Mouse (Mus musculus) heart, embryonic 10.5 days (tissue): ENCODE results near the gene Ugcg. TPM values are rescaled to one million over a fixed set of nuclear protein-coding genes. Genes with fewer than 3 reads are reported as not detected.

Experiments
- DNase-seq: peaks from one replicate; pipeline ENCODE4 v3.0.0-alpha.2; 2017; ENCODE audit warnings: low spot score
- H3K27ac ChIP-seq: fragments of 300-500 bp; sonication (generic); 2 replicates; pipeline ENCODE4 v1.5.1; 2016; ENCODE audit warnings: mild to moderate bottlenecking
- H3K27me3 ChIP-seq: fragments of 300-500 bp; sonication (generic); 2 replicates; pipeline ENCODE4 v1.6.1; 2016; ENCODE audit warnings: mild to moderate bottlenecking; ENCODE audit not compliant: poor library complexity, insufficient read depth, severe bottlenecking
- H3K36me3 ChIP-seq: fragments of 300-500 bp; sonication (generic); 2 replicates; pipeline ENCODE4 v1.6.1; 2016; ENCODE audit warnings: mild to moderate bottlenecking, moderate library complexity
- H3K4me1 ChIP-seq: fragments of 300-500 bp; sonication (generic); 2 replicates; pipeline ENCODE4 v1.6.1; 2016; ENCODE audit warnings: mild to moderate bottlenecking
- H3K4me3 ChIP-seq: fragments of 300-500 bp; sonication (generic); 2 replicates; pipeline ENCODE4 v1.5.1; 2016; ENCODE audit warnings: mild to moderate bottlenecking, moderate library complexity
- H3K9me3 ChIP-seq: fragments of 300-500 bp; sonication (generic); 2 replicates; pipeline ENCODE4 v1.6.1; 2016; ENCODE audit warnings: mild to moderate bottlenecking, moderate library complexity
- WGBS: fragments of 180-500 bp; shearing (Covaris S2); methylation state at CpG from one replicate; pipeline ENCODE4 v1.1.7; 2016; 5-methylcytosine and 5-hydroxymethylcytosine counted together
- polyA plus RNA-seq: library from polyadenylated mRNA; unstranded; fragments of >200 nt; fragmentation: Nextera tagmentation; extraction: Ambion mirVana; gene quantifications from 2 replicates; pipeline ENCODE4 v1.2.1, GENCODE M21; 2016

The Ugcg gene
- polyA plus RNA-seq, 1 experiment from 2014 or later: 9.7 TPM

GRCm38 (mm10) chr4:59196346-59197077 is 7.5 kb downstream of the Ugcg start:
- Histone ChIP-seq H3K4me1 (peaks cover 45% of the 10 kb centered on the region), H3K27me3 (no peaks in the 10 kb centered on the region), H3K4me3 (no peak overlapping the region), H3K27ac (peak overlapping the region; percentile 56), H3K9me3 (no peaks in the 10 kb centered on the region), H3K36me3 (no peaks in the 10 kb centered on the region; the same call in 1 of the 2 replicates)
- 27% methylated on average over 12 of the region's 12 CpGs for WGBS
- DNase-seq: no peak

GRCm38 (mm10) chr4:59197078-59197424 is 8.0 kb downstream of the Ugcg start:
- WGBS: 57% methylated on average over 6 of the region's 6 CpGs
- Histone ChIP-seq H3K4me3 (no peak overlapping the region), H3K4me1 (peaks cover 47% of the 10 kb centered on the region), H3K27ac (peak overlapping the region; percentile 56), H3K36me3 (no peaks in the 10 kb centered on the region), H3K9me3 (no peaks in the 10 kb centered on the region), H3K27me3 (no peaks in the 10 kb centered on the region)
- no peak for DNase-seq

DNA sequence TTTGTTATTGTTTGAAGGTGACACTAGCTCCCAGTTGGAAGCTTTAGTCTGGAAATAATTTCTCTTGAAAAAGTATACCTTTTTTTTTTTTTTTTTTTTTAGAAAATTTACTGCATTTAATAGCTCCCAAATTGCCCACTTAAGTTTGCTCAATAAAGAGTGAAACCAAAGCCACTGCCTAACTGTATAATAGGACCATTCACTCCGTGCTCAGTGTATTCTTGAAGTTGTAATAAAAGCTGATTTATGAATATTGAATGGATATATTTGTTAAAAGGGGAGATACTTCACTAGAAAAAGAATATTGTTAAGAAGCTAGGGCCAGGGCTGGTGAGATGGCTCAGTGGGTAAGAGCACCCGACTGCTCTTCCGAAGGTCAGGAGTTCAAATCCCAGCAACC is 8.4 kb downstream of the Ugcg start:
- Histone ChIP-seq H3K9me3 (no peaks in the 10 kb centered on the region), H3K27ac (no peak overlapping the region; the same call in 1 of the 2 replicates), H3K27me3 (no peaks in the 10 kb centered on the region), H3K4me3 (no peak overlapping the region), H3K36me3 (no peaks in the 10 kb centered on the region), H3K4me1 (peaks cover 51% of the 10 kb centered on the region)
- WGBS: 91% methylated on average over 3 of the region's 3 CpGs
- DNase-seq: no peak

DNA sequence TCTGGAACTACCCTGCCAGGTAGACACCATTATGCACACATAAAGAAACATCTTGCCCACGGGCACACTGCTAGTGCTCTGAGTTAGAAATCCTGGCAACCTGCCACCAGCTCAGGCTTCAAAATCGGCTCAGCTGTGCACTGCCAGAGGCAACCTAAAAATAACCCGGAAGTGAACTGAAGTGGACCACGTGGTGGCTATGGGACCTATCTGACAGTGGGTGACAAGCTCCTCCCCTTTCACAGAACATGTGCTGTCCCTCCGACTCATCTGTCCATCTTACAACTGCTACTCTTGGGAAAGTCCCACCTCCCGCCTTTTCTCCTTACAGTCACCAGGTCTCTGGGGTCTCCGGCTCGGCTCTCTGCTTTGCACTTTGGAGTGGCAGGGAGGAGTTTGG is 10.3 kb downstream of the Ugcg start:
- Histone ChIP-seq H3K4me3 (peak overlapping the region; percentile 20; the same call in 1 of the 2 replicates), H3K9me3 (no peaks in the 10 kb centered on the region), H3K4me1 (peaks cover 59% of the 10 kb centered on the region), H3K27me3 (no peaks in the 10 kb centered on the region), H3K36me3 (no peaks in the 10 kb centered on the region), H3K27ac (peak overlapping the region; percentile 70)
- DNase-seq: peak; percentile 91
- 29% methylated on average over 8 of the region's 8 CpGs for WGBS

DNA sequence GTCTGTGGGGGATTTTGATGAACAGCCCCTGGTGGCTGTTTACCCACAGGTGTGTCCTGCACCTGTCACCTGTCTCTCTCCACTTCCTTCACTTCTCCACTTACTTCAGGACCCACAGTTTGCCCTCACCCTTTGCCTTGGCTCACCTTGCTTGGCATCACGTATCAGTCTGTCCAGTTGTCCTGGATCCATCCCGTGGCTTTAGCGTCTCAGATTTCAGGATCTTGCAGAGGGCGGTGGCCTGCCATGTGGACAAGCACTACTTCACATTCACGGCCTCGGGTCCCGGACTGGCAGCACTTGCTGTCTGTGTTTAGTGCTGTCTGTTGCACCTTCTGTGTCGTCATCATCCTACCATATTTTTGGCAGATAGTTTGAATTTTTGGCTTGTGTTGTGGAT is 10.7 kb downstream of the Ugcg start:
- Histone ChIP-seq H3K36me3 (no peaks in the 10 kb centered on the region), H3K9me3 (no peaks in the 10 kb centered on the region), H3K27ac (peak overlapping the region; percentile 70), H3K4me1 (peaks cover 62% of the 10 kb centered on the region), H3K4me3 (peak overlapping the region; percentile 20; the same call in 1 of the 2 replicates), H3K27me3 (no peaks in the 10 kb centered on the region)
- WGBS: 53% methylated on average over 8 of the region's 8 CpGs
- DNase-seq: no peak

GRCm38 (mm10) chr4:59200636-59201035 is 11.6 kb downstream of the Ugcg start:
- Histone ChIP-seq H3K4me3 (no peak overlapping the region), H3K27me3 (no peaks in the 10 kb centered on the region), H3K4me1 (peaks cover 70% of the 10 kb centered on the region), H3K9me3 (no peaks in the 10 kb centered on the region), H3K36me3 (no peaks in the 10 kb centered on the region), H3K27ac (no peak overlapping the region)
- WGBS: 82% methylated on average over 3 of the region's 3 CpGs
- DNase-seq: no peak

DNA sequence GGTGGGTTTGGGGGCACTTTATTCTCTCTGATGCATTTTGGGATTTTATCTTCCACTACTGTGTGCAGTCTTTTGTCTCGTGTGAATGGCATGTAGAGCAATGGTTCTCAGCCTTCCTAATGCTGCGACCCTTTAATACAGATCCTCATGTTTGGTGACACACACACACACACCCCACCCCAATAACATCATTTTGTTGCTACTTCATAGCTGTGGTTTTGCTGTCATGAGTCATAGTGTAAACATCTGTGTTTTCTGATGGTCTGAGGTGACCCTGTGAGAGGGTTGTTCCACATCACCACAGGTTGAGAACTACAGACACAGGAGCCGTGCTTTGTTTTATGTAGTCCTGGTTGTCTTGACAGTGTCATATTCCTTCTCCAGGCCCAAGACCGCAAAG is 15.6 kb downstream of the Ugcg start:
- Histone ChIP-seq H3K27me3 (no peaks in the 10 kb centered on the region), H3K27ac (peak overlapping the region; percentile 17; the same call in 1 of the 2 replicates), H3K36me3 (peaks cover 10% of the 10 kb centered on the region; the same call in 1 of the 2 replicates), H3K4me3 (no peak overlapping the region), H3K9me3 (no peaks in the 10 kb centered on the region), H3K4me1 (peaks cover 66% of the 10 kb centered on the region)
- DNase-seq: peak; percentile 16
- WGBS: 77% methylated on average over 4 of the region's 4 CpGs

- no peaks in the 10 kb centered on the region for H3K9me3 ChIP-seq
- H3K36me3 ChIP-seq: peaks cover 14% of the 10 kb centered on the region; the same call in 1 of the 2 replicates
- WGBS: 52% methylated on average over 2 of the region's 2 CpGs
- no peak overlapping the region for H3K27ac ChIP-seq
- DNase-seq: no peak
- peaks cover 69% of the 10 kb centered on the region for H3K4me1 ChIP-seq
- H3K27me3 ChIP-seq: no peaks in the 10 kb centered on the region
- no peak overlapping the region for H3K4me3 ChIP-seq
These were observed 16.8 kb downstream of the Ugcg start for GRCm38 (mm10) chr4:59205758-59206340.

DNA sequence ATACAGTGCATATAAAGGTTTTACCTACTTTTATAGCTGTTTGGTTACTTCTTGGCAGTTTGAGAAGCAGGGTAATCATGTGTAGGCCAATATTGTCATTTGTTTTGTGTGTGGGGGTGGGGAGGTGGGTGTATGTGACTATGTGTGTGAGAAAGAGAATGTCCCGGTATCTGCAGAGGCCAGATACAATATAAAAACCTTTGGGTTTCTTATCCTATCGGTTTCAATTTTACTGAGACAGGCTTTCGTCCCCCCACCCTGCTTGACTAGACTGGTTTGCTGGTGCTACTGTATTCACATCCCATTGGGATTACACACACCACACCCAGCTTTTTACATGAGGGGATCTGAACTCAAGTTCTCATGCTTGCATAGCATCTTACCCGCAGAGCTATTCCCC is 17.5 kb downstream of the Ugcg start:
- H3K4me1 ChIP-seq: peaks cover 66% of the 10 kb centered on the region
- no peaks in the 10 kb centered on the region for H3K9me3 ChIP-seq
- no peak for DNase-seq
- no peak overlapping the region for H3K4me3 ChIP-seq
- no peak overlapping the region for H3K27ac ChIP-seq
- H3K36me3 ChIP-seq: peaks cover 14% of the 10 kb centered on the region; the same call in 1 of the 2 replicates
- H3K27me3 ChIP-seq: no peaks in the 10 kb centered on the region
- 79% methylated on average over 4 of the region's 4 CpGs for WGBS

DNA sequence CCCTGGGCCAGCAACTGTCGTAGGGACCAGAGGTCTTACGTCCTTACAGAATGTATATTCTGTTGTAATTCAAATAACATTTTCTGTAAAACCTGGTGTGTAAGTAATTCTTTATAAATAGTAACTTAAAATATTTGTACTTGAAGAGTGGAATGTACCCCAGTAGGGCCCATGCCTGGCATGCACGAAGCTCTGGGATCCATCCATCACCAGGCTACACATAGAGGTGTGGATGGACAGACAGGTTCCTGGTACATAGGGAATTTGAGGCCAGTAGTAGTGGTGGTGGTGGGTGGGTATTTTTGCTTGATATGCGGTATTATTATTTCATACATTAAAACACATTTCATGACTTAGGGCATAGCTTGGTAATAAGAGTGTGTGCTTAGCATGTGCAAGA is 19.6 kb downstream of the Ugcg start:
- no peak for DNase-seq
- H3K9me3 ChIP-seq: no peaks in the 10 kb centered on the region
- no peak overlapping the region for H3K4me3 ChIP-seq
- 0 out of 2 replicates have a peak overlapping the region, but pooled peaks have one; percentile 16 for H3K27ac ChIP-seq
- peaks cover 59% of the 10 kb centered on the region for H3K4me1 ChIP-seq
- 65% methylated on average over 4 of the region's 4 CpGs for WGBS
- no peaks in the 10 kb centered on the region for H3K27me3 ChIP-seq
- peaks cover 20% of the 10 kb centered on the region; the same call in 1 of the 2 replicates for H3K36me3 ChIP-seq

GRCm38 (mm10) chr4:59211181-59211580 is 22.1 kb downstream of the Ugcg start:
- WGBS: 54% methylated on average over 9 of the region's 9 CpGs
- no peaks in the 10 kb centered on the region for H3K9me3 ChIP-seq
- no peak overlapping the region for H3K4me3 ChIP-seq
- H3K27me3 ChIP-seq: no peaks in the 10 kb centered on the region
- DNase-seq: no peak
- H3K4me1 ChIP-seq: peaks cover 35% of the 10 kb centered on the region
- H3K27ac ChIP-seq: no peak overlapping the region
- peaks cover 38% of the 10 kb centered on the region for H3K36me3 ChIP-seq

DNA sequence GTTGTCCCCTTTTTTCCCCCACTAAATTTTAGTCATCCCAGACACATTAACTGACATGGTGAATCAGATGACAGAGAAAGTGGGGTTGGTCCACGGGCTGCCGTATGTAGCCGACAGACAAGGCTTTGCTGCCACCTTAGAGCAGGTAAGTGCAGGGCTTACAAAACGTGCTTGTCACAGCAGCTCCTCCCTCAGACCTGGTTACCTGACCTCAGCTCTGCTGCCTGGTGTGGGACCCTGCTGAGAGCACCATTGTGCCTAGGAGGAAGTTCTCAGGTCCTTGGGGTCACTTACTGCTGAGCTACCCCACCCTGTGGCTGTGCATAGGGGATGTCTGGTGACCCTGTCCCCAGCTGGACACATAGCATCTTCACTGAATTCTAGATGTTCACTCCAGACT is 24.8 kb downstream of the Ugcg start:
- Histone ChIP-seq H3K4me1 (peaks cover 16% of the 10 kb centered on the region), H3K9me3 (no peaks in the 10 kb centered on the region), H3K27ac (no peak overlapping the region), H3K27me3 (no peaks in the 10 kb centered on the region), H3K4me3 (no peak overlapping the region), H3K36me3 (peaks cover 46% of the 10 kb centered on the region)
- DNase-seq: no peak
- WGBS: 75% methylated on average over 4 of the region's 4 CpGs

- DNase-seq: no peak
- WGBS: 89% methylated on average over 5 of the region's 5 CpGs
- Histone ChIP-seq H3K36me3 (peaks cover 54% of the 10 kb centered on the region), H3K4me1 (peaks cover 15% of the 10 kb centered on the region), H3K27ac (no peak overlapping the region), H3K9me3 (no peaks in the 10 kb centered on the region), H3K4me3 (no peak overlapping the region), H3K27me3 (no peaks in the 10 kb centered on the region)
These were observed 25.6 kb downstream of the Ugcg start for GRCm38 (mm10) chr4:59214695-59215094.
